Mouse (Mus musculus): ENCODE results near the gene Lad1. TPM values are rescaled to one million over a fixed set of nuclear protein-coding genes. Genes with fewer than 3 reads are reported as not detected.
A peak's percentile ranks its signal among the peaks of the same experiment; 100 is the strongest.

Gene Lad1
- polyA plus RNA-seq, 2 experiments, result 12.2 to 25.9 TPM

DNA sequence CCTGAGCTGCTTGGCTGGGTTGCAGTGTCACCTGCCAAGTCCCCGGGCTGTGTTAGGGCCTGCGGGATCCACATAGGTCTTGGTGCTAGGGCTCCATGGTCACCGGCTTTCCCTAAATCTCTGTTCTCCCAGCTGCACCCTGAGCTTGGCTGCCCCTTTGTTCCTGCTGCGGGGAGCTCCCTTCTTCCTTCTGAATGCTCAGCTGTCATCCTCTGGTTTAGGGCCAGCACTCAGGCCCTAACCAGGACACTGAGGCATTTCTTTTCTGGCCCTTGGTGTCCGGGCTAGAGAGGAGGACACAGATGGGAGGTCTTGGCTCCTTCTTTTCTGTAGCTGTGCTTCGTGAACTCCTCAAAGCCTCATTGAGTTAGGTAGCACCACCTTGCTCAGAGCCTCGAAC is 3.4 kb downstream of the Lad1 start:
- no peak overlapping the region for H3K9ac ChIP-seq (ENCODE audit: low read depth, low read length, severe bottlenecking)
- no peak overlapping the region for H3K27ac ChIP-seq (replicated peaks; ENCODE audit: low read depth, low read length)
- 0 out of 2 replicates have a peak, but pooled peaks cover 3% of the 10 kb centered on the region for H3K4me1 ChIP-seq (ENCODE audit: control insufficient read depth, insufficient read depth, low read length)
- no peak for TF ChIP-seq POLR2A (IDR thresholded peaks at IDR 0.05; ENCODE audit: borderline replicate concordance, extremely low read depth, insufficient read depth, insufficient read length)
- H3K4me3 ChIP-seq (replicated peaks; ENCODE audit: low read length), result no peak overlapping the region
- H3K9me3 ChIP-seq (ENCODE audit: control insufficient read depth, low read length), result no peaks in the 10 kb centered on the region
- 85% methylated on average over 6 of the region's 7 CpGs for WGBS
- no peak for ATAC-seq (ENCODE audit: low FRiP score, low read depth)
- H3K27me3 ChIP-seq (ENCODE audit: control insufficient read depth, insufficient read depth, low read length), result peaks cover 34% of the 10 kb centered on the region
- no peaks in the 10 kb centered on the region for H3K36me3 ChIP-seq (ENCODE audit: control insufficient read depth, insufficient read depth, low read length)
- no peak for DNase-seq (ENCODE audit: low spot score)
- no peak overlapping the region for H3K4me2 ChIP-seq (replicated peaks; ENCODE audit: low read depth, low read length, severe bottlenecking)

DNA sequence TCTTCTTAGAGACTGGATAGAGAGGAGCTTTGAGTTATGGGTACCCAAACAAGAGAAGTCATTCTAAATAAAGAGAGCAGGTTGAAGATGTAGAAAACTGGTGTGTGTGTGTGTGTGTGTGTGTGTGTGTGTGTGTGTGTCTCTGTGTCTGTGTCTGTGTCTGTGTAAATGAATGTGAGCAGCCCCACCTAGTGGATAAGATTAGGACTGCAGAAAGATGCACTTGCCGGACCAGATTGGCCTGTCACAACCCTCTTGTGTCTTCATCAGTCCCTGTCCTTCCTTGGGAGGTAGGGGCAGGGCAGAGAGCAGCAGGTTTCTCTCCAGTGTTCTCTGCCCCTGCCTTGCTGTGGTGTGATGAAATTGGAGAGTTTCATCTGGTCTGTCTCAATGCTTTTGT is 10.5 kb downstream of the Lad1 start:
- Histone ChIP-seq H3K36me3 (ENCODE audit: control insufficient read depth, insufficient read depth, low read length) (no peaks in the 10 kb centered on the region), H3K27me3 (ENCODE audit: control insufficient read depth, insufficient read depth, low read length) (no peaks in the 10 kb centered on the region), H3K4me2 (replicated peaks; ENCODE audit: low read depth, low read length, severe bottlenecking) (no peak overlapping the region), H3K9ac (ENCODE audit: low read depth, low read length, severe bottlenecking) (no peak overlapping the region), H3K4me1 (ENCODE audit: control insufficient read depth, insufficient read depth, low read length) (no peaks in the 10 kb centered on the region), H3K4me3 (replicated peaks; ENCODE audit: low read length) (no peak overlapping the region), H3K9me3 (ENCODE audit: control insufficient read depth, low read length) (no peaks in the 10 kb centered on the region), H3K27ac (replicated peaks; ENCODE audit: low read depth, low read length) (no peak overlapping the region)
- WGBS, result 15% methylated on average over 1 of the region's 1 CpGs
- ATAC-seq (ENCODE audit: low FRiP score, low read depth) (no peak; the same call in 1 of the 2 replicates), DNase-seq (ENCODE audit: low spot score) (peak; percentile 59)
- TF ChIP-seq POLR2A (IDR thresholded peaks at IDR 0.05; ENCODE audit: borderline replicate concordance, extremely low read depth, insufficient read depth, insufficient read length), result no peak

DNA sequence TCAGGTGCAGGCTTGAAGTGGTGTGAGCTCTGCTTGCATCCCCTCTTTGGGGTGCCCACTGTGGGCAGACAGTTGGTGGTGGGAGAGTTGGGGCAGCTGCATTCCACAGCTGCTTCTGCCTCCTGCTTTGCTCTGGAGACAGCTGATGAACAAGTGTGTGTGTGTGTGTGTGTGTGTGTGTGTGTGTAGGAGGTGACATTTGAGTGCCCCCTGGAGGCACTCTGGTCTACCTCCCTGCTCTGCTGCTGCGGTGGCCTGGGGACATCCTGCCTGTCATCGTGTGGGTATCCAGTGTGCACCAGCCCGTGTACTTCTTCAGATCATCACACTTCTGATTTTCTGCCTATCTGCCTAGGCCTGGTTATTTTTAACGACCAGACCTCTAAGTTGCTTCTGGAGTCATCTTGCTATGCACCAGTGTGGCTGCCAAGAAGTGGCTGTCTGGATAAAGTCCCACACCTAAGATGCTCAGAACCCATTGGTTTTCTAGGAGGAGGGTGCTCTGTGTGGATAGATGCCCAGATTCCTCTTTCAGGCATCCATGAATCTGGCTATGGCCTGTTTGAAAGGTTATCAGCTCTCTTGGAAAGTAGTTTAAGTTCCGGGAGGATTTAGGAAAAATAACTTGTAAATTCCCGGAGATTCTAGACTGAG is 15.9 kb downstream of the Lad1 start:
- Histone ChIP-seq H3K9me3 (ENCODE audit: control insufficient read depth, low read length) (no peaks in the 10 kb centered on the region), H3K27me3 (ENCODE audit: control insufficient read depth, insufficient read depth, low read length) (no peaks in the 10 kb centered on the region), H3K4me1 (ENCODE audit: control insufficient read depth, insufficient read depth, low read length) (peaks cover 5% of the 10 kb centered on the region; the same call in 1 of the 2 replicates), H3K4me2 (replicated peaks; ENCODE audit: low read depth, low read length, severe bottlenecking) (no peak overlapping the region), H3K27ac (replicated peaks; ENCODE audit: low read depth, low read length) (no peak overlapping the region), H3K36me3 (ENCODE audit: control insufficient read depth, insufficient read depth, low read length) (no peaks in the 10 kb centered on the region), H3K4me3 (replicated peaks; ENCODE audit: low read length) (no peak overlapping the region), H3K9ac (ENCODE audit: low read depth, low read length, severe bottlenecking) (no peak overlapping the region)
- no peak for TF ChIP-seq POLR2A (IDR thresholded peaks at IDR 0.05; ENCODE audit: borderline replicate concordance, extremely low read depth, insufficient read depth, insufficient read length)
- WGBS, result 60% methylated on average over 6 of the region's 6 CpGs
- DNase-seq (ENCODE audit: low spot score), result peak; percentile 27
- peak; percentile 41 for ATAC-seq (ENCODE audit: low FRiP score, low read depth)

DNA sequence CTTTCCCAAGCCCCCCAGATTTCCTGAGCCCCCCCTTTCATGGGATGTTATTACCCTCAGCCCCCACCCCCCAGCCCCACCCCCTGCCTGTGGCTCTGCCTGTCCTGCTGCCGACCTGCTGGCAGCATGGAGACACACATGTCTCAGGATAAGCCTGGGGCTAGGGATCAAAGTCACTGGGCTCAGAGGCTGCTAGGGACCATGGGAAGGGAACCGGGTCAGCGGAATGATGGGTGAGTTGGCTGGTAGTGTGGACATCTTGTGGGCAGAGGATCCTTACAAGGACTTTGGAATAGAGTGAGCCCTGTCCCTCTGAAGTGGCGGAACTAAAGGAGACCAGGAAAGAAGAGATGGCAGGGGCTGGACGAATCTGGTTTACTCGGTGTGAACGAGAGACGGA is 16.6 kb downstream of the Lad1 start:
- Histone ChIP-seq H3K27me3 (ENCODE audit: control insufficient read depth, insufficient read depth, low read length) (no peaks in the 10 kb centered on the region), H3K9ac (ENCODE audit: low read depth, low read length, severe bottlenecking) (no peak overlapping the region), H3K4me1 (ENCODE audit: control insufficient read depth, insufficient read depth, low read length) (peaks cover 5% of the 10 kb centered on the region; the same call in 1 of the 2 replicates), H3K27ac (replicated peaks; ENCODE audit: low read depth, low read length) (no peak overlapping the region), H3K9me3 (ENCODE audit: control insufficient read depth, low read length) (no peaks in the 10 kb centered on the region), H3K4me2 (replicated peaks; ENCODE audit: low read depth, low read length, severe bottlenecking) (no peak overlapping the region), H3K4me3 (replicated peaks; ENCODE audit: low read length) (no peak overlapping the region), H3K36me3 (ENCODE audit: control insufficient read depth, insufficient read depth, low read length) (no peaks in the 10 kb centered on the region)
- ATAC-seq (ENCODE audit: low FRiP score, low read depth) (no peak), DNase-seq (ENCODE audit: low spot score) (no peak)
- 68% methylated on average over 8 of the region's 8 CpGs for WGBS
- TF ChIP-seq POLR2A (IDR thresholded peaks at IDR 0.05; ENCODE audit: borderline replicate concordance, extremely low read depth, insufficient read depth, insufficient read length), result no peak

DNA sequence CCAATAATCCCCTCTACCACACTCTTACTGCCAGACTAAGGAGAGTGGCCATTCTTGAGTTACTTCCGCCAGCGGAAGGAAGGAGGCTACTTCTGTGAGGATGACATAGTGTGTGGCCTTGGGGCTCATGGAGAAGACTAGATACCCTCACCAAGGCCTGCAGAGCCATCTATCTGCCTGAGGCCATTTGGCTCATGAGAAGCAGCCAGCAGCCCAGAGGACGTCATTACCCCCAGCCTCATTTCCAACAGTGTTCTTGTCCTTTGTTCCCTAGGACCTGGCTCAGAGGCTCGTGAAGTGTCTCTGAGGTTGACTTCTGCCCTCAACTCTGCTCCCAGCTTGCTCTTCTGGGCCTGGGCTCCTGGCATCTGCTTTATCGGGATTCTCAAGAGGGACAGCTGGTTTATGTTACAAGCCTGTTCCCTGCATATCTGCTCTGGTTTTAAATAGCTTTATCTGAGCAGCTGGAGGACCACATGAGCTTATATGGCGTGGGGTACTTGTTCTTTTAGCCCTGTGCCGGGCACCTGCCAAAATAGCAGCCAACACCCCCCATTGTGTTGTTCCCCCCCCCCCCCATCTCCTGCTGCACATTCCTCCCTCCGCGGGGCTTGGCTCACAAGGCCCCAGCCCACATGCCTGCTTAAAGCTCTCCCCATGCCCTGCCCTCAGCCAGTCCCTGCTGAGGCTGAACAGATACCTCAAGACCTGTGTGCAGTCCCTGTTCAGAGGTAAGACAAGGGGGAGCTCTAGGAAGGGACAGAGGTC is 17.5 kb downstream of the Lad1 start, which contains the start of gene Tnnt2:
Tnnt2 (plus strand) TSS at position 639 of the 768 bp plus-strand sequence.
- H3K36me3 ChIP-seq (ENCODE audit: control insufficient read depth, insufficient read depth, low read length), result no peaks in the 10 kb centered on the region
- TF ChIP-seq POLR2A (IDR thresholded peaks at IDR 0.05; ENCODE audit: borderline replicate concordance, extremely low read depth, insufficient read depth, insufficient read length), result no peak
- no peak within 1 kb of the TSS for H3K9ac ChIP-seq (ENCODE audit: low read depth, low read length, severe bottlenecking)
- no peak within 1 kb of the TSS for H3K4me3 ChIP-seq (replicated peaks; ENCODE audit: low read length)
- DNase-seq (ENCODE audit: low spot score) (peak; percentile 52), ATAC-seq (ENCODE audit: low FRiP score, low read depth) (peak; percentile 68)
- no peaks in the 10 kb centered on the region for H3K9me3 ChIP-seq (ENCODE audit: control insufficient read depth, low read length)
- no peak within 1 kb of the TSS for H3K27ac ChIP-seq (replicated peaks; ENCODE audit: low read depth, low read length)
- no peak within 1 kb of the TSS for H3K4me2 ChIP-seq (replicated peaks; ENCODE audit: low read depth, low read length, severe bottlenecking)
- H3K27me3 ChIP-seq (ENCODE audit: control insufficient read depth, insufficient read depth, low read length), result no peaks in the 10 kb centered on the region
- H3K4me1 ChIP-seq (ENCODE audit: control insufficient read depth, insufficient read depth, low read length), result peaks cover 7% of the 10 kb centered on the region; the same call in 1 of the 2 replicates
- WGBS, result 46% methylated on average over 9 of the region's 9 CpGs

Data from limb, embryonic 14.5 days (tissue).